8 mouse cellular contexts compared by ENCODE assay signal in genomic region chr7:29168791-29169230, GRCm38 (mm10). TPM values are rescaled to one million over a fixed set of nuclear protein-coding genes. Genes with fewer than 3 reads are reported as not detected.
DNase-seq lines count a peak whose midpoint lies in the region; ATAC-seq and TF ChIP-seq lines count a peak whose summit lies in the region.

No protein-coding gene starts in this region.

- peaks cover 11% of the 10 kb centered on the region for H3K27me3 ChIP-seq in kidney, postnatal 0 days (ENCODE audit: insufficient read depth, low read length)
- peaks cover 60% of the 10 kb centered on the region for H3K27me3 ChIP-seq in embryonic facial prominence, embryonic 10.5 days (replicated peaks; ENCODE audit: low read depth, poor library complexity, severe bottlenecking)
- peaks cover 27% of the 10 kb centered on the region for H3K27me3 ChIP-seq in intestine, postnatal 0 days (replicated peaks; ENCODE audit: control insufficient read depth, insufficient read depth, low read length)
- peaks cover 26% of the 10 kb centered on the region for H3K27me3 ChIP-seq in neural tube, embryonic 14.5 days (ENCODE audit: control insufficient read depth, insufficient read depth, low read length)

- TF ChIP-seq CTCF in kidney, postnatal 0 days (IDR thresholded peaks at IDR 0.05; ENCODE audit: low read depth): no peak
- TF ChIP-seq CTCF in intestine, postnatal 0 days (IDR thresholded peaks at IDR 0.05; ENCODE audit: low read depth): no peak

- H3K9ac ChIP-seq in kidney, postnatal 0 days (ENCODE audit: low read depth, low read length): peak overlapping the region; percentile 62
- H3K9ac ChIP-seq in intestine, postnatal 0 days (ENCODE audit: low read depth, low read length): 0 out of 2 replicates have a peak overlapping the region, but pooled peaks have one; percentile 26
- H3K9ac ChIP-seq in neural tube, embryonic 14.5 days (replicated peaks; ENCODE audit: low read depth, low read length): peak overlapping the region; percentile 74

- peak overlapping the region; percentile 77 for H3K4me3 ChIP-seq in kidney, postnatal 0 days (replicated peaks; ENCODE audit: low read depth, low read length)
- peak overlapping the region; percentile 84 for H3K4me3 ChIP-seq in embryonic facial prominence, embryonic 10.5 days
- H3K4me3 ChIP-seq in intestine, postnatal 0 days (ENCODE audit: low read depth, low read length): peak overlapping the region; percentile 53
- H3K4me3 ChIP-seq in neural tube, embryonic 14.5 days (ENCODE audit: low read depth, low read length): peak overlapping the region; percentile 68

- H3K4me1 ChIP-seq in kidney, postnatal 0 days (replicated peaks; ENCODE audit: insufficient read depth, low read length): peaks cover 13% of the 10 kb centered on the region
- peaks cover 65% of the 10 kb centered on the region for H3K4me1 ChIP-seq in embryonic facial prominence, embryonic 10.5 days
- H3K4me1 ChIP-seq in intestine, postnatal 0 days (replicated peaks; ENCODE audit: control insufficient read depth, insufficient read depth, low read length): 0 out of 2 replicates have a peak, but pooled peaks cover 4% of the 10 kb centered on the region
- H3K4me1 ChIP-seq in neural tube, embryonic 14.5 days (ENCODE audit: control insufficient read depth, insufficient read depth, low read length): peaks cover 18% of the 10 kb centered on the region

- no peak for DNase-seq in kidney, postnatal 0 days (ENCODE audit: low spot score)
- DNase-seq in kidney, adult 8-10 months: no peak
- DNase-seq in MN1 (ENCODE audit: low spot score): peak; percentile 42
- DNase-seq in embryonic facial prominence, embryonic 10.5 days (ENCODE audit: low spot score): peak; percentile 65
- DNase-seq in B cell, adult 2 months: no peak
- DNase-seq in spleen, postnatal 10 days (ENCODE audit: low spot score in 2 of 2): no peak

- no peaks in the 10 kb centered on the region for H3K9me3 ChIP-seq in kidney, postnatal 0 days (replicated peaks; ENCODE audit: low read length)
- no peaks in the 10 kb centered on the region for H3K9me3 ChIP-seq in embryonic facial prominence, embryonic 10.5 days
- no peaks in the 10 kb centered on the region for H3K9me3 ChIP-seq in intestine, postnatal 0 days (ENCODE audit: control insufficient read depth)
- H3K9me3 ChIP-seq in neural tube, embryonic 14.5 days (ENCODE audit: control insufficient read depth, low read length): no peaks in the 10 kb centered on the region

- H3K4me2 ChIP-seq in kidney, postnatal 0 days (ENCODE audit: low read length): peak overlapping the region; percentile 88
- H3K4me2 ChIP-seq in intestine, postnatal 0 days (replicated peaks; ENCODE audit: low read depth): peak overlapping the region; percentile 71
- peak overlapping the region; percentile 60 for H3K4me2 ChIP-seq in neural tube, embryonic 14.5 days (ENCODE audit: low read depth, low read length)

- H3K36me3 ChIP-seq in kidney, postnatal 0 days (ENCODE audit: insufficient read depth, low read length): 0 out of 2 replicates have a peak, but pooled peaks cover 12% of the 10 kb centered on the region
- peaks cover 25% of the 10 kb centered on the region for H3K36me3 ChIP-seq in embryonic facial prominence, embryonic 10.5 days (replicated peaks)
- H3K36me3 ChIP-seq in intestine, postnatal 0 days (ENCODE audit: control insufficient read depth, insufficient read depth): peaks cover 13% of the 10 kb centered on the region
- peaks cover 9% of the 10 kb centered on the region for H3K36me3 ChIP-seq in neural tube, embryonic 14.5 days (ENCODE audit: control insufficient read depth, insufficient read depth, low read length)

- H3K27ac ChIP-seq in kidney, postnatal 0 days: peak overlapping the region; percentile 54
- H3K27ac ChIP-seq in embryonic facial prominence, embryonic 10.5 days (replicated peaks): peak overlapping the region; percentile 90
- no peak overlapping the region for H3K27ac ChIP-seq in intestine, postnatal 0 days (ENCODE audit: low read depth, low read length)
- H3K27ac ChIP-seq in neural tube, embryonic 14.5 days (ENCODE audit: low read depth, low read length): peak overlapping the region; percentile 78

- ATAC-seq in kidney, postnatal 0 days (replicated peaks; ENCODE audit: low FRiP score, low read depth): no peak
- no peak for ATAC-seq in intestine, postnatal 0 days
- ATAC-seq in neural tube, embryonic 14.5 days (ENCODE audit: low read depth): peak; percentile 29

- WGBS in kidney, postnatal 0 days: 0% methylated on average over 14 of the region's 14 CpGs
- under 1% methylated on average over 14 of the region's 14 CpGs for WGBS in embryonic facial prominence, embryonic 10.5 days
- WGBS in intestine, postnatal 0 days: 1% methylated on average over 14 of the region's 14 CpGs
- WGBS in neural tube, embryonic 14.5 days: 0% methylated on average over 14 of the region's 14 CpGs

RNA-seq across cellular contexts. Expression of gene Ggn, which starts 1.2 kb away (rescaled TPM):
- 0.70 and 0.71 TPM in 2 replicates for polyA plus RNA-seq in kidney, postnatal 0 days (2015; fragmentation: Nextera tagmentation; extraction: Ambion mirVana)
- polyA plus RNA-seq in embryonic facial prominence, embryonic 10.5 days (2016; fragmentation: Nextera tagmentation; extraction: Ambion mirVana): 0.48 and 0.55 TPM in 2 replicates
- polyA plus RNA-seq in intestine, postnatal 0 days (2015; fragmentation: Nextera tagmentation; extraction: Ambion mirVana): 0.27 and 0.34 TPM in 2 replicates
- polyA plus RNA-seq in neural tube, embryonic 14.5 days (2014; fragmentation: Nextera tagmentation; extraction: Ambion mirVana): 0.23 and 0.33 TPM in 2 replicates

RNA-seq across cellular contexts. Expression of gene Spred3, which starts 1.4 kb away (rescaled TPM):
- polyA plus RNA-seq in kidney, postnatal 0 days (2015; fragmentation: Nextera tagmentation; extraction: Ambion mirVana): 1.6 and 2.3 TPM in 2 replicates
- 3.3 and 4.1 TPM in 2 replicates for polyA plus RNA-seq in embryonic facial prominence, embryonic 10.5 days (2016; fragmentation: Nextera tagmentation; extraction: Ambion mirVana)
- polyA plus RNA-seq in intestine, postnatal 0 days (2015; fragmentation: Nextera tagmentation; extraction: Ambion mirVana): 0.52 and 0.93 TPM in 2 replicates
- 9.6 and 14.9 TPM in 2 replicates for polyA plus RNA-seq in neural tube, embryonic 14.5 days (2014; fragmentation: Nextera tagmentation; extraction: Ambion mirVana)

RNA-seq across cellular contexts. Expression of gene Psmd8, which starts 11.7 kb away (rescaled TPM):
- polyA plus RNA-seq in kidney, postnatal 0 days (2015; fragmentation: Nextera tagmentation; extraction: Ambion mirVana): 296 and 298 TPM in 2 replicates
- polyA plus RNA-seq in embryonic facial prominence, embryonic 10.5 days (2016; fragmentation: Nextera tagmentation; extraction: Ambion mirVana): 303 and 307 TPM in 2 replicates
- polyA plus RNA-seq in intestine, postnatal 0 days (2015; fragmentation: Nextera tagmentation; extraction: Ambion mirVana): 205 and 209 TPM in 2 replicates
- 301 and 308 TPM in 2 replicates for polyA plus RNA-seq in neural tube, embryonic 14.5 days (2014; fragmentation: Nextera tagmentation; extraction: Ambion mirVana)

RNA-seq across cellular contexts. Expression of gene Fam98c, which starts 12.8 kb away (rescaled TPM):
- polyA plus RNA-seq in kidney, postnatal 0 days (2015; fragmentation: Nextera tagmentation; extraction: Ambion mirVana): 27.3 and 30.0 TPM in 2 replicates
- 10.8 and 12.3 TPM in 2 replicates for polyA plus RNA-seq in embryonic facial prominence, embryonic 10.5 days (2016; fragmentation: Nextera tagmentation; extraction: Ambion mirVana)
- 75.9 and 83.4 TPM in 2 replicates for polyA plus RNA-seq in intestine, postnatal 0 days (2015; fragmentation: Nextera tagmentation; extraction: Ambion mirVana)
- polyA plus RNA-seq in neural tube, embryonic 14.5 days (2014; fragmentation: Nextera tagmentation; extraction: Ambion mirVana): 29.5 and 33.6 TPM in 2 replicates

RNA-seq across cellular contexts. Expression of gene Rasgrp4, which starts 34.2 kb away (rescaled TPM):
- polyA plus RNA-seq in kidney, postnatal 0 days (2015; fragmentation: Nextera tagmentation; extraction: Ambion mirVana): 0.49 and 1.2 TPM in 2 replicates
- polyA plus RNA-seq in embryonic facial prominence, embryonic 10.5 days (2016; fragmentation: Nextera tagmentation; extraction: Ambion mirVana): 0.66 and 0.73 TPM in 2 replicates
- 0.21 and 0.29 TPM in 2 replicates for polyA plus RNA-seq in intestine, postnatal 0 days (2015; fragmentation: Nextera tagmentation; extraction: Ambion mirVana)
- 0.51 and 0.59 TPM in 2 replicates for polyA plus RNA-seq in neural tube, embryonic 14.5 days (2014; fragmentation: Nextera tagmentation; extraction: Ambion mirVana)

Comparison
In these comparisons a context has a peak if more than half of its experiments do, and no peak if none do; other contexts are left out.
1. DNase-seq: peak in MN1 (single experiment) and embryonic facial prominence, embryonic 10.5 days (single experiment); none in kidney, postnatal 0 days (single experiment), kidney, adult 8-10 months (0 of 2), B cell, adult 2 months (0 of 2) and spleen, postnatal 10 days (0 of 2).
2. Peak in every context shown above with its lines, with median percentiles within 50 percentile points of each other: H3K4me2 ChIP-seq, H3K4me3 ChIP-seq and H3K9ac ChIP-seq.